Mouse (Mus musculus) left cerebral cortex, adult 8-10 months (tissue): ENCODE measurements at regions not wholly inside any gene's neighbourhood (a gene's known extent, or its start where the extent isn't known, plus 50 kb on each side); places are given as distances from the start of the nearest gene placed in this dataset.
A peak's percentile ranks its signal among the peaks of the same experiment; 100 is the strongest.
"Not testable (repeated sequence)": the region's sequence is repeated elsewhere in the genome, so short reads cannot be mapped to it uniquely, and the experiment has no call there.

Source experiments
- DNase-seq, 2 experiments: peaks; one replicate each; pipeline ENCODE4 v3.0.0; 2022; ENCODE audit warnings: low spot score in 2 of 2

DNA sequence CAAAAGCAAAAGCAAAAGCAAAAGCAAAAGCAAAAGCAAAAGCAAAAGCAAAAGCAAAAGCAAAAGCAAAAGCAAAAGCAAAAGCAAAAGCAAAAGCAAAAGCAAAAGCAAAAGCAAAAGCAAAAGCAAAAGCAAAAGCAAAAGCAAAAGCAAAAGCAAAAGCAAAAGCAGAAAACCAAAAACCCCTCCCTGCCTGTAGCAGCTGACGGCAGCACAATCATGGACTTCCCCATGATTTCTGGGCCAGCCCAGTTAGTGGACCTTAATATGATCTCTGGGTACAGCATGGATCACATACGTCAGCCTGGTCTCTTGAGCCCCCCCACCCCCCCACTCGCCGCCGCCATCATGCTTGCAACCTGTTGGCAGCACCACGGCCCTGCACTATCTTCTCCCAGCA is 1004.3 kb downstream of the Car8 start:
- not testable (repeated sequence) for DNase-seq

- peak in 1 of 2 experiments; percentile 27 for DNase-seq
Observed at GRCm38 (mm10) chr4:7228980-7229379, 1009.9 kb downstream of the Car8 start.

GRCm38 (mm10) chr4:7222922-7223321 is 1015.9 kb downstream of the Car8 start:
- no peak for DNase-seq

GRCm38 (mm10) chr4:7220426-7220825 is 1018.4 kb downstream of the Car8 start:
- no peak for DNase-seq

DNA sequence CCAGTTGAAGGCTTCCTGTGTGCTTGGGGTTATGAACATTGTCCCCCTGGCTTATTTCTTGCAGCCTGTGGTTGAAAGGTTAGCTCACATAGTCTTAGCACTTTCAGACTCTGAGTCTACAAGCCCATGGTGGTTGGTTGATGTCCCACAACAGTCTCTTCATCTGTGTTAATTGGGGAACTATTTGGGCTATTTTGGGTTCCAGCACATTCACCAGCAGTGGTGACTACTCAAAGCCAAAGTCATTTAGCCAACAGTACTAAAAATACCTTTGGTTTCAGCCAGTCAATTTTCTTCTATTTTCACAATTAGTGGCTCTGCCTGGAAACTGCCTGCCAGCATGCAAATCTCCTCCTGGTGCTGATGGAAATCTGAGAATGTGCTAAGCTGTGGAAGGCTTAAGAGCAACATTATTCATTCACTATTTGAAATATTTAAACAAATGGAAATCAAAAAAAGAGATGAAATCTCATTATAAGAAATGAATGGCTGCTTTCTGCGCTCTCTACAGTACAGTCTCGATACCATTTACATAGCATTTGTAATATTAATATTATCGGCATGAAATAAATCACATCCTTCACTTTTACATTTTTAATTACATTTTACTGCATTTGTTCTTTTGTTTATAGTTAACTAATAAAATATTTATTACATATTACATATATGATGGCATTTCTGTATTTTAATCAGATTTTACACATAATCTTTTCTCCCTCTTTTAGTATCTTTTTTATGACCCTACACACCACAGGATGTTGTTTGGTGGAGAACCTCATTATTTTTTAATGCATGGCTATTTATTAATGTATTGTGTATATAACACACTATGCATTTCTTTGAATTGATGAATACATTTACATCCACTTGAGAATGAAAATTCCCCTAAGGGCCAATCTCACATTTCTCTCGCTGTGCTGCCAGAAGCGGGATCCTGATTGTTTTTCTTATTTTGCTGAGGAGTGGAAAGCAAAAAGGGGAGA is 1023.5 kb downstream of the Car8 start:
- DNase-seq = no peak

DNA sequence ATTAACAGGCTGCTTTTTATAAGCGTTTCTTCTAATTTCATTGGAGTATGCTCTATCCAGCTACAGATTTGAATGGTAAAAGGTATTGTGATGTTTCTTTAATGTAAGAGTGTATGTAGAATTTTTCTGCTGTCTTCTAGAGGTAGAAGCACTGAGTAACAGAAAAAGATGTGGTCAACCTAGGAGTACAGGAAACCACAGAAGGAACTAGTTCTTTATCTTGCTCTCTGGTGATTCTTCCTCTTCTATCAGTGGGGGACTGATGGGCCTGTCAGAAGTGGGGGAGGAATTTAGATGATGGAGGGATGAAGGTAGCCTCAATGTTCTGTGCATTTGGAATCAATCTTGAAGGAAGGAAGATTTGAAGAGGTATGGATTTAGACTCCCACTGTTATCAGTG is 1031.9 kb downstream of the Car8 start:
- no peak for DNase-seq

- no peak for DNase-seq
Observed at GRCm38 (mm10) chr4:7201816-7202215, 1037.0 kb downstream of the Car8 start.

DNA sequence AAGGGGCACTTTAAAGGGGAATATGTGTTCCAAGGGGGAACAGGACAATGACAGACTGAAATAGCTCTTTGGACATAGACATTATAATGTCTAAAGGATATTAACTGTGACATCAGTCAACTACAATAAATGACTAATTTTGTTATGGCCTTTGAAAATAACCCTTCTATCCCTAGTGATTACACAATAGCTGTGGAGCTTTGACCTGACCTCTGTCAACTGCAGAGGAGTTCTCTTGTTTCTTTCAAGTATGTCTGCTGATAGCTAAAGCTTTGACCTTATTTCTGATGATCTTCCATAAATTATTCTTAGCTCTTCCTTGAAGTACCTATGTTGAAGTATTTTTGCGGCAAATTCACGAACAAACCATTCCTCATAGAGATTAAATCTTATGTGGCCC is 1038.9 kb downstream of the Car8 start:
- no peak for DNase-seq

- no peak for DNase-seq
Observed at GRCm38 (mm10) chr4:7199052-7199451, 1039.8 kb downstream of the Car8 start.

GRCm38 (mm10) chr4:7196570-7196969 is 1042.3 kb downstream of the Car8 start:
- DNase-seq = no peak

DNA sequence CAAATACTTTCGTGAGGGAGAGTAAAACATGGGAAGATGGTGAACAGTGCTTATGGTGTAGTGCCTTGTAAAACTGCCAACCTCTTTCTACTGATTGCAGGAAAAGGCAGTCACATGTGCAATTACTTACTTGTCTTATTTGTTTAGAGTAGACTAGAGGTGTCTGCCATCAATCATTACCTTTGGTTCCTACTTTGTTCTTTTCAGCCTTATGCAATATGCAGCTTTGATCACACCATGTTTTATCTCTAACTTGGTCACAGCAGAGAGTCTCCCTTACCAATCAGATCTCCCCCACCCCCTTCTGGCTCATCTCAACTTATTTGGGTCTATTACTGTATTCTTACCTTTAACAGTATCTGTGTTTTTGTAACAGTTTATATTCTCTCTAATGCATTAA is 1043.2 kb downstream of the Car8 start:
- DNase-seq = no peak

- no peak for DNase-seq
Observed at GRCm38 (mm10) chr4:7191912-7192311, 1046.9 kb downstream of the Car8 start.

- no peak for DNase-seq
Observed at GRCm38 (mm10) chr4:7191228-7191627, 1047.6 kb downstream of the Car8 start.

- DNase-seq = no peak
Observed at GRCm38 (mm10) chr4:7175030-7175429, 1063.8 kb downstream of the Car8 start.

- no peak for DNase-seq
Observed at GRCm38 (mm10) chr4:7172528-7173306, 1066.1 kb downstream of the Car8 start.

DNA sequence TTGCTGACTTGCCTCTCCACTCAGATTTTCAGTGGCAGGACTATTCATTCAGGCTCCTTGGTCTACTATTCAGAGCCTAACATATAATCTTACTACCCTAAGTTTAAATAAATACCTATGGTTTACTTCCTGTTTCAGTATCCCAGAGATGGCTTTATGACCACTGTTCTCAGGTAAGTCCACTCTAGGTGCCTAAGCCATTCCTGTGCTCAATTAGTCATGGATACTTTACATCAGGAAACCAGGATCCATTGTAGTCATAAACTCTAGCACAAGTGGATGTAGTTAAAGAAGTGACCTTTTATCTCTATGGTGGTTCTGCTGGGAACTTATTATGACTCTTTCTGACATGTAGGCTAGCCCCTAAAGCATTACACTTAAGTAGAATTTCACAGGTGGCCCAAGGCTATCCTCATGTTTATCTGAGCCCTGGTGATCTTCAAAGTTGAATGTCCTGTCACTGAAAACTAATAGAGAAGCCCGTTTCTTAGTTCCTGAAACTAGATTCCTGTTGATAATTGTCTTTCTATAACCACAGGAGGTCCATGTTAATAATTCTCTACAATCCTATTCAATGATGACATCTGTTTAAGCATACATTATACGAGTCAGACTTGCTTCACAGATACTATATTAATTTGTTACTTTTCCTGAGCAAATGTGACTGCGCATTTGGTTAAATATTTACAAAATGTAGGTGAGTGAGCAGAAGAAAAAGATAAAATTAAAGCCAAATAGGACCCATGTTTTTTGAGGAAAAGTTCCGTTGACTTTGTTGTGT is 1067.0 kb downstream of the Car8 start:
- no peak for DNase-seq

GRCm38 (mm10) chr4:7161411-7161810 is 1077.4 kb downstream of the Car8 start:
- DNase-seq = no peak

GRCm38 (mm10) chr4:7157883-7158282 is 1081.0 kb downstream of the Car8 start:
- DNase-seq = no peak

- DNase-seq = no peak
Observed at GRCm38 (mm10) chr4:7154256-7154655, 1084.6 kb downstream of the Car8 start.

DNA sequence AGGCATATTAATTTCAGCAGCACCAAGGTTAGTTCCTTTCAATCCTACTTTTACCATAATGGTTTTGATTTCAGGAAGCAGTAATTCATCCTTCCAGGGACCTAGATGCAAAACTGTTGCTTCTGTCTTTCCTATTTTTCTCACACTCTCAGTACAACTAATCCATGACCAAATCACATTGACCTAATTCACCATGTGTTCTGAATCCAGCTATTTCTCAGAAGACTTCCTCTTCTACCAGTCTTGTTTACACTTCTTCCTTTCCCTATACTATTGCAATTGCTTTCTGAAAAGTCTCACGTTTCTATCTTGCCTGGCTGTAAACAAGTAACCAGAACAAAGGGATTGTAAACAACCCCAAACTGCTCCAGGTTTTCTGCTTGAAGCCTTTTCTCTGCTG is 1085.0 kb downstream of the Car8 start:
- DNase-seq = no peak

DNA sequence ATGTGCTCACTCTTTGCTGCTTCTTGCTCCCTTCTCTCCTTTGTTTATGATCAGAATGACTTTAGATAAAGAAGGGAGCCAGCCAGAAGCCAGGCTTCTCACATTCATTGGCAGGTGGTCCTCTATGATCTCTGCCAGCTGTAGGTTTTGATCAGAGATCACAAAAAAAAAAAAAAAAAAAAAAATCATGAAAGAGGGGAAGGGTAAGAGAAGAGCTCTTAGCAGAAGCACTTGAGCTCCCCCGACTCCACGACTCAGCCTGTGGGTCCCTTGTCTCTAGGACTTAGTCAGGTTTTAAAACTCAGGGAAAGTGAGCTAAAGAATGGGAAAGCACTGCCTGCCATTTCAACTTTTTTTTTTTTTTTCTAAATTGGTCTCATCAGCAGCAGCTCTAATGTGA is 1093.1 kb downstream of the Car8 start:
- no peak for DNase-seq

DNA sequence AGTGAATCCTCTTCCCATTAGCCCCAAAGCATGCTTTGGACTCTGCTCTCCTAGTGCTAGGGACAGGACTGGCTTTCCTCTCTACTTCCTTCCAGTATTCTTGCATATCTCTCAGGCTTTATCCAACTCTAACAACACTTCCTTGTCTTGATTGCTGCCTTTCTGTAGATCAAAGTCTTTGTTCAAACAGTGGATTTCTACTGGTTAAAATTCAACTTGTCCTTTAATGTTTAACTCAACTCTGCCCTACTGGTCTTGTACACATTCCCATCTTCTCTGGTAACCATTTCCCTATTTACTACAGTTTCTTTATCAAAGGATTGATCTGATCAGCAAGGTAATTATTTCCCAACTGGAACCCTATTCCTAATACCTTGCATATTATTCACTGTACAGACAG is 1094.6 kb downstream of the Car8 start:
- DNase-seq = no peak
